Mouse (Mus musculus) liver, adult (tissue): ENCODE measurements around the gene Psmd2.

Experiments used
- GATA4 ChIP-seq: IDR thresholded peaks from 2 replicates; pipeline ENCODE4 v1.6.1; 2014; ENCODE audit warnings: mild to moderate bottlenecking, low read length; ENCODE audit not compliant: insufficient replicate concordance

Psmd2 gene

GRCm38 (mm10) chr16:20708220-20708938, 56.9 kb downstream of the Psmd2 start:
- no peak for TF ChIP-seq GATA4

- no peak for TF ChIP-seq GATA4
Observed at GRCm38 (mm10) chr16:20708939-20709734, 57.7 kb downstream of the Psmd2 start.

- TF ChIP-seq GATA4: no peak
Observed at GRCm38 (mm10) chr16:20710370-20710769, 58.9 kb downstream of the Psmd2 start.

GRCm38 (mm10) chr16:20710810-20711209, 59.4 kb downstream of the Psmd2 start:
- no peak for TF ChIP-seq GATA4

- no peak for TF ChIP-seq GATA4
Observed at GRCm38 (mm10) chr16:20712190-20712589, 60.7 kb downstream of the Psmd2 start.

- no peak for TF ChIP-seq GATA4
Observed at GRCm38 (mm10) chr16:20712889-20713288, 61.4 kb downstream of the Psmd2 start.
